Mouse (Mus musculus) lung, postnatal 0 days (tissue): Measurements from ENCODE around the gene Pstpip1.

Experiments
- CTCF ChIP-seq: IDR thresholded peaks from 2 replicates; pipeline ENCODE4 v1.5.1; 2016; ENCODE audit warnings: antibody characterized with exemption, mild to moderate bottlenecking
- EP300 ChIP-seq: IDR thresholded peaks from 2 replicates; pipeline ENCODE4 v1.6.1; 2016; ENCODE audit warnings: antibody characterized with exemption, mild to moderate bottlenecking, control low read depth

GRCm38 (mm10) chr9:56129951-56130350, 40.2 kb downstream of the Pstpip1 start:
- TF ChIP-seq EP300 (no peak), CTCF (no peak)
